ENCODE assay signal across 25 mouse cellular contexts in genomic region chr6:52942534-52942933, GRCm38 (mm10).
DNase-seq lines count a peak whose midpoint lies in the region; ATAC-seq and TF ChIP-seq lines count a peak whose summit lies in the region.
"Had no signal": no experiment of that assay in that cellular context is flagged by ENCODE, and none has a peak within 500 bp of the region (broad histone marks: within the 10 kb centered on the region; RNA-seq: fewer than 3 reads in every experiment).

No protein-coding gene starts in this region.

- no peak overlapping the region for H3K9ac ChIP-seq in heart, embryonic 11.5 days (ENCODE audit: low read depth, low read length)
- no peak overlapping the region for H3K9ac ChIP-seq in limb, embryonic 12.5 days (replicated peaks)
- no peak overlapping the region for H3K9ac ChIP-seq in limb, embryonic 14.5 days (ENCODE audit: low read depth, low read length, severe bottlenecking)
- no peak overlapping the region for H3K9ac ChIP-seq in hindbrain, embryonic 16.5 days (ENCODE audit: low read depth, low read length)
- H3K9ac ChIP-seq: embryonic facial prominence, embryonic 12.5 days; embryonic facial prominence, embryonic 15.5 days; forebrain, embryonic 12.5 days had no signal

- no peaks in the 10 kb centered on the region for H3K9me3 ChIP-seq in heart, embryonic 11.5 days (replicated peaks; ENCODE audit: control insufficient read depth, low read length)
- H3K9me3 ChIP-seq in limb, embryonic 12.5 days: no peaks in the 10 kb centered on the region
- H3K9me3 ChIP-seq in limb, embryonic 14.5 days (ENCODE audit: control insufficient read depth, low read length): no peaks in the 10 kb centered on the region
- no peaks in the 10 kb centered on the region for H3K9me3 ChIP-seq in hindbrain, embryonic 16.5 days (ENCODE audit: control insufficient read depth, low read length)
- H3K9me3 ChIP-seq: embryonic facial prominence, embryonic 12.5 days; embryonic facial prominence, embryonic 15.5 days; forebrain, embryonic 10.5 days; forebrain, embryonic 12.5 days had no signal

- H3K27me3 ChIP-seq in heart, embryonic 11.5 days (ENCODE audit: control insufficient read depth, insufficient read depth, low read length): no peaks in the 10 kb centered on the region
- no peaks in the 10 kb centered on the region for H3K27me3 ChIP-seq in limb, embryonic 12.5 days
- H3K27me3 ChIP-seq in limb, embryonic 14.5 days (ENCODE audit: control insufficient read depth, insufficient read depth, low read length): no peaks in the 10 kb centered on the region; the same call in 1 of the 2 replicates
- H3K27me3 ChIP-seq in hindbrain, embryonic 16.5 days (replicated peaks; ENCODE audit: control insufficient read depth, insufficient read depth, low read length): no peaks in the 10 kb centered on the region
- H3K27me3 ChIP-seq: embryonic facial prominence, embryonic 12.5 days; embryonic facial prominence, embryonic 15.5 days; forebrain, embryonic 12.5 days had no signal

- no peaks in the 10 kb centered on the region for H3K4me1 ChIP-seq in heart, embryonic 11.5 days (ENCODE audit: control insufficient read depth, insufficient read depth, low read length)
- H3K4me1 ChIP-seq in limb, embryonic 12.5 days (replicated peaks): peaks cover 43% of the 10 kb centered on the region
- H3K4me1 ChIP-seq in limb, embryonic 14.5 days (ENCODE audit: control insufficient read depth, insufficient read depth, low read length): peaks cover 28% of the 10 kb centered on the region
- H3K4me1 ChIP-seq in hindbrain, embryonic 16.5 days (ENCODE audit: control insufficient read depth, insufficient read depth, low read depth, low read length): no peaks in the 10 kb centered on the region
- H3K4me1 ChIP-seq: embryonic facial prominence, embryonic 15.5 days; forebrain, embryonic 12.5 days had no signal

- WGBS in heart, embryonic 11.5 days (ENCODE audit: insufficient replicate concordance): 54% methylated on average over 5 of the region's 5 CpGs
- 34% methylated on average over 5 of the region's 5 CpGs for WGBS in limb, embryonic 12.5 days
- WGBS in limb, embryonic 14.5 days: 26% methylated on average over 5 of the region's 5 CpGs
- 84% methylated on average over 5 of the region's 5 CpGs for WGBS in hindbrain, embryonic 16.5 days

- no peaks in the 10 kb centered on the region for H3K36me3 ChIP-seq in heart, embryonic 11.5 days (ENCODE audit: control insufficient read depth, insufficient read depth, low read length)
- H3K36me3 ChIP-seq in limb, embryonic 12.5 days: no peaks in the 10 kb centered on the region
- no peaks in the 10 kb centered on the region for H3K36me3 ChIP-seq in limb, embryonic 14.5 days (ENCODE audit: control insufficient read depth, insufficient read depth, low read length)
- no peaks in the 10 kb centered on the region for H3K36me3 ChIP-seq in hindbrain, embryonic 16.5 days (ENCODE audit: control insufficient read depth, insufficient read depth, low read length)
- H3K36me3 ChIP-seq: embryonic facial prominence, embryonic 12.5 days; embryonic facial prominence, embryonic 15.5 days; forebrain, embryonic 10.5 days; forebrain, embryonic 12.5 days had no signal

- no peak overlapping the region for H3K27ac ChIP-seq in heart, embryonic 11.5 days (ENCODE audit: low read depth, low read length)
- H3K27ac ChIP-seq in limb, embryonic 12.5 days: 0 out of 2 replicates have a peak overlapping the region, but pooled peaks have one; percentile 66
- H3K27ac ChIP-seq in limb, embryonic 14.5 days (replicated peaks; ENCODE audit: low read depth, low read length): peak overlapping the region; percentile 52; the same call in 1 of the 2 replicates
- no peak overlapping the region for H3K27ac ChIP-seq in hindbrain, embryonic 16.5 days (ENCODE audit: low read depth, low read length)
- H3K27ac ChIP-seq: embryonic facial prominence, embryonic 12.5 days; embryonic facial prominence, embryonic 15.5 days; forebrain, embryonic 10.5 days; forebrain, embryonic 12.5 days had no signal

- DNase-seq in frontal cortex, postnatal 25 days (ENCODE audit: low spot score in 2 of 2): no peak
- peak; percentile 3 for DNase-seq in heart, postnatal 4 days
- peak; percentile 53 for DNase-seq in limb, embryonic 14.5 days (ENCODE audit: low spot score)
- no peak for DNase-seq in urinary bladder, postnatal 36 days (ENCODE audit: low spot score in 2 of 2)
- DNase-seq: adrenal gland, adult 2 months; adrenal gland, postnatal 10 days; adrenal gland, postnatal 25 days; cerebellum, adult 11 months; cerebellum, adult 18-20 months; cerebellum, adult 8-10 months; cerebellum, adult 9-11 months; cerebellum, postnatal 14 days; cerebellum, postnatal 36 days; embryo, embryonic 11 days had no signal

- no peak for TF ChIP-seq POLR2A in limb, embryonic 14.5 days (IDR thresholded peaks at IDR 0.05; ENCODE audit: borderline replicate concordance, extremely low read depth, insufficient read depth, insufficient read length)

- no peak overlapping the region for H3K4me2 ChIP-seq in heart, embryonic 11.5 days
- no peak overlapping the region for H3K4me2 ChIP-seq in limb, embryonic 12.5 days
- H3K4me2 ChIP-seq in limb, embryonic 14.5 days (replicated peaks; ENCODE audit: low read depth, low read length, severe bottlenecking): no peak overlapping the region
- no peak overlapping the region for H3K4me2 ChIP-seq in hindbrain, embryonic 16.5 days (ENCODE audit: low read length)
- H3K4me2 ChIP-seq: embryonic facial prominence, embryonic 12.5 days; embryonic facial prominence, embryonic 15.5 days; forebrain, embryonic 12.5 days had no signal

- no peak overlapping the region for H3K4me3 ChIP-seq in heart, embryonic 11.5 days (ENCODE audit: low read depth, low read length)
- H3K4me3 ChIP-seq in limb, embryonic 12.5 days (replicated peaks): no peak overlapping the region
- no peak overlapping the region for H3K4me3 ChIP-seq in limb, embryonic 14.5 days (replicated peaks; ENCODE audit: low read length)
- H3K4me3 ChIP-seq in hindbrain, embryonic 16.5 days (ENCODE audit: low read length): no peak overlapping the region
- H3K4me3 ChIP-seq: embryonic facial prominence, embryonic 12.5 days; embryonic facial prominence, embryonic 15.5 days; erythroblast, embryonic 14.5 days; forebrain, embryonic 10.5 days; forebrain, embryonic 12.5 days had no signal

- ATAC-seq in frontal cortex, adult (ENCODE audit: low TSS enrichment): 0 out of 2 replicates have a peak, but pooled peaks have one; percentile 39
- ATAC-seq in heart, embryonic 11.5 days (replicated peaks; ENCODE audit: insufficient number of reproducible peaks, low FRiP score, low TSS enrichment): no peak
- ATAC-seq in limb, embryonic 12.5 days (ENCODE audit: insufficient number of reproducible peaks, insufficient read depth, low FRiP score, low TSS enrichment, low read depth): no peak
- peak; percentile 63 for ATAC-seq in limb, embryonic 14.5 days (ENCODE audit: low FRiP score, low read depth)
- no peak for ATAC-seq in hindbrain, embryonic 16.5 days
- ATAC-seq: forebrain, embryonic 14.5 days; forebrain, embryonic 16.5 days had no signal

Comparison
In these comparisons a context has a peak if more than half of its experiments do, and no peak if none do; other contexts are left out.
1. ATAC-seq: peak in frontal cortex, adult (single experiment) and limb, embryonic 14.5 days (single experiment); none in heart, embryonic 11.5 days (single experiment), limb, embryonic 12.5 days (single experiment) and hindbrain, embryonic 16.5 days (single experiment).
2. DNase-seq: peak in heart, postnatal 4 days (single experiment) and limb, embryonic 14.5 days (single experiment); none in frontal cortex, postnatal 25 days (0 of 2) and urinary bladder, postnatal 36 days (0 of 2).
3. H3K27ac ChIP-seq: peak in limb, embryonic 12.5 days (single experiment) and limb, embryonic 14.5 days (single experiment); none in heart, embryonic 11.5 days (single experiment) and hindbrain, embryonic 16.5 days (single experiment).